Mouse (Mus musculus) kidney, embryonic 16.5 days (tissue): ENCODE measurements at regions not wholly inside any gene's neighbourhood (a gene's known extent, or its start where the extent isn't known, plus 50 kb on each side); places are given as distances from the start of the nearest gene placed in this dataset.
A peak's percentile ranks its signal among the peaks of the same experiment; 100 is the strongest.

Experiments used
- ATAC-seq: fragments of 200-750 bp; cut with Nextera tagmentation; 2 replicates; pipeline ENCODE4 v1.8.0; 2017; ENCODE audit warnings: moderate TSS enrichment; ENCODE audit not compliant: low FRiP score, low TSS enrichment
- H3K27ac ChIP-seq: fragments of 300-500 bp; sonication (generic); 2 replicates; pipeline ENCODE4 v1.5.1; 2014; ENCODE audit warnings: low read length
- H3K27me3 ChIP-seq: fragments of 300-500 bp; sonication (generic); 2 replicates; pipeline ENCODE4 v1.6.1; 2014; ENCODE audit warnings: low read length, control low read depth, mixed read lengths; ENCODE audit not compliant: insufficient read depth
- H3K36me3 ChIP-seq: fragments of 300-500 bp; sonication (generic); 2 replicates; pipeline ENCODE4 v1.6.1; 2014; ENCODE audit warnings: low read length, control low read depth, mixed read lengths; ENCODE audit not compliant: insufficient read depth
- H3K4me1 ChIP-seq: fragments of 300-500 bp; sonication (generic); 2 replicates; pipeline ENCODE4 v1.6.1; 2014; ENCODE audit warnings: low read length, control low read depth, mixed read lengths; ENCODE audit not compliant: insufficient read depth
- H3K4me2 ChIP-seq: fragments of 300-500 bp; sonication (generic); replicated peaks from 2 replicates; pipeline ENCODE4 v1.6.1; 2014; ENCODE audit warnings: low read depth, low read length
- H3K4me3 ChIP-seq: fragments of 300-500 bp; sonication (generic); 2 replicates; pipeline ENCODE4 v1.5.1; 2014; ENCODE audit warnings: mild to moderate bottlenecking, low read length
- H3K9ac ChIP-seq: fragments of 300-500 bp; sonication (generic); replicated peaks from 2 replicates; pipeline ENCODE4 v1.6.1; 2014; ENCODE audit warnings: low read length
- H3K9me3 ChIP-seq: fragments of 300-500 bp; sonication (generic); 2 replicates; pipeline ENCODE4 v1.6.1; 2016; ENCODE audit warnings: low read length, control low read depth
- WGBS: fragments of 180-500 bp; shearing (Covaris S2); extraction: QIAGEN DNeasy Blood & Tissue Kit; methylation state at CpG from one replicate; pipeline ENCODE4 v1.1.7; 2014; 5-methylcytosine and 5-hydroxymethylcytosine counted together

DNA sequence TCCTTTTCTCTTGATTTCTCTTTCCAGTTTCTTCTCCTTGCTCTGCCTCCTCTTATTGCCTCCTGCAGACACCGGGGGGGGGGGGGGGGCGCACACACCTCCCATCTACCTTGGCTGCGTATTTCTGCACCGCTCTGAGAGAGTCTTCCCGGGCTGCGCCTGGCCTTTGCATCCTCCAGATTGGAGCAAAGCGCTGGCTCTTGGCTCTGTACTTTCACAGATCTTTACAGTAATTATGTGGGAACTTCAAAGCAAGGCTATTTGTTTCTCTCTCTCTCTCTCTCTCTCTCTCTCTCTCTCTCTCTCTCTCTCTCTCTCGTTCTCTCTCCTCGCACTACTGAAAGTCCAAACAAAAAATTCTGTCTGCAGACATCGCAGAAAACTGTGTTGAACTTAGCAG is 317.4 kb downstream of the Med13l start:
- Histone ChIP-seq H3K36me3 (no peaks in the 10 kb centered on the region), H3K4me2 (peak overlapping the region; percentile 48), H3K4me3 (no peak overlapping the region), H3K4me1 (peaks cover 23% of the 10 kb centered on the region; the same call in 1 of the 2 replicates), H3K9ac (0 out of 2 replicates have a peak overlapping the region, but pooled peaks have one; percentile 41), H3K9me3 (no peaks in the 10 kb centered on the region), H3K27me3 (peaks cover 55% of the 10 kb centered on the region), H3K27ac (0 out of 2 replicates have a peak overlapping the region, but pooled peaks have one; percentile 56)
- WGBS: 18% methylated on average over 9 of the region's 10 CpGs
- no peak for ATAC-seq

DNA sequence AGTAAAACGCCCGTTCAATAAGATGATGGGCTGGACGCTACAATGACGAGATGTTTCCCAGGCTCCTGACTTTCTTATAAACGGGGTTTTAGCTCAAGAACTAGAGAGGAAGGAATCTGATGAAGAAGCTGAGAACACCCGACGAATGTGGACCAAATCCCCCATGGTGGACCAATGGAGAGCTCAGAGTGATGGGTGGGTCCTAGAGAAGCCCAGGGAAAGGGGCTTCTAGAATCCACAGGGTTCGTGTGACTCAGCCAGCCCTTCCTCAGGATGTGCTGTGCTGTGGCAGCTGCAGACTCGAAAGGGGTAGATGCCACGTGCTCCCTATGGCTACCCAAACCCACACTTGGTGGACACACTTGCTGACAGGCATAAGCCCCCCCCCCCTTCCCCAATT is 318.2 kb downstream of the Med13l start:
- Histone ChIP-seq H3K9me3 (no peaks in the 10 kb centered on the region), H3K4me3 (no peak overlapping the region)
- ATAC-seq: no peak

GRCm38 (mm10) chr5:118879808-118880478 is 319.5 kb downstream of the Med13l start:
- H3K9me3 ChIP-seq: no peaks in the 10 kb centered on the region
- WGBS: 7% methylated on average over 13 of the region's 13 CpGs
- H3K4me2 ChIP-seq: no peak overlapping the region; the same call in 1 of the 2 replicates
- no peaks in the 10 kb centered on the region for H3K36me3 ChIP-seq
- peak overlapping the region; percentile 65; the same call in 1 of the 2 replicates for H3K27ac ChIP-seq
- H3K4me3 ChIP-seq: no peak overlapping the region
- peaks cover 39% of the 10 kb centered on the region for H3K27me3 ChIP-seq
- ATAC-seq: no peak
- H3K4me1 ChIP-seq: peaks cover 20% of the 10 kb centered on the region; the same call in 1 of the 2 replicates
- H3K9ac ChIP-seq: no peak overlapping the region

More for the DNA sequence above, 318.2 kb downstream of the Med13l start:
- Histone ChIP-seq H3K36me3 (no peaks in the 10 kb centered on the region), H3K27me3 (peaks cover 47% of the 10 kb centered on the region), H3K27ac (0 out of 2 replicates have a peak overlapping the region, but pooled peaks have one; percentile 17), H3K9ac (no peak overlapping the region), H3K4me1 (peaks cover 23% of the 10 kb centered on the region; the same call in 1 of the 2 replicates), H3K4me2 (no peak overlapping the region)
- 35% methylated on average over 10 of the region's 10 CpGs for WGBS

DNA sequence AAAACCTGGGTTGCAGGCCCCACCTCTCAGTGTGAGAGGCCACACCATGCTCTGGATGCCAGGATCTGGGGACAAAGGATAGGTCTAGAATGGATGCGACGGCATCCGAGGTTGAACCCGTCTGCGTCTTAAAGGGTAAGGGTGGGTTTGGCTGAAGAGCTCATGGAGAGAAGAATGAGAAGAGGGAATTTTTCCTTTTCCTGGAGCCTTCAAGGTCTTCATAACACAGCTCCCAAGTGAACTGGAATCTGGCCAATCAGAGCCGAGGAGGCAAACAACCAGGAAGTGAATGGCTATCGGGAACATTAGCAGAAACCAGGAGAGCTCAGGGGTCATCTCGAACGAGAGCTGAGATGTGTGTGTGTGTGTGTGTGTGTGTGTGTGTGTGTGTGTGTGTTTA is 320.1 kb downstream of the Med13l start:
- H3K4me2 ChIP-seq: no peak overlapping the region; the same call in 1 of the 2 replicates
- 61% methylated on average over 9 of the region's 9 CpGs for WGBS

DNA sequence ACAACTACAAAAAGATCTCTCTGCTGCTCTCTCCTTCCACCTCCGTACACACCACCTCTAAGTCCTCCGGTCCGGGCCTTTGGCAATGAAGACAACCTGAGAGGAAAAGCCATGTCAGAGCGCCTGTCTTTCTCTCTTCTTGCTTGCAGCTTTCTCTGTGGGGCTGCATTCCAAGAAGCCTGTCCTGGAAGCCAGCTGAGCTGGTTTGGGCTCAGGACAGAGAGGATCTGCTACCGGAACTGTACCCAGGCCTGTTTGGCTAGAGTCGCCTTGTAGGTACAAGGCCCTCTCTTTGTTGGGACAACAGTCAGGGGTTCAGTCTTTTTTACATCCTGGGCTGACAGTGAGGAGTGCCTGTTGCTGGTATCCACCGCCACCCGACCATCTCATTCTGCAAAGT is 321.4 kb downstream of the Med13l start:
- Histone ChIP-seq H3K36me3 (no peaks in the 10 kb centered on the region), H3K9ac (no peak overlapping the region), H3K4me2 (no peak overlapping the region), H3K27me3 (peaks cover 25% of the 10 kb centered on the region), H3K27ac (no peak overlapping the region), H3K4me1 (peaks cover 15% of the 10 kb centered on the region; the same call in 1 of the 2 replicates), H3K9me3 (no peaks in the 10 kb centered on the region), H3K4me3 (no peak overlapping the region)
- ATAC-seq: no peak
- WGBS: 97% methylated on average over 8 of the region's 8 CpGs

More for the DNA sequence above, 320.1 kb downstream of the Med13l start:
- no peak overlapping the region for H3K9ac ChIP-seq
- 0 out of 2 replicates have a peak, but pooled peaks have one; percentile 25 for ATAC-seq
- H3K9me3 ChIP-seq: no peaks in the 10 kb centered on the region
- H3K36me3 ChIP-seq: no peaks in the 10 kb centered on the region
- H3K27ac ChIP-seq: peak overlapping the region; percentile 65; the same call in 1 of the 2 replicates
- H3K4me3 ChIP-seq: no peak overlapping the region
- H3K27me3 ChIP-seq: peaks cover 34% of the 10 kb centered on the region
- H3K4me1 ChIP-seq: peaks cover 17% of the 10 kb centered on the region; the same call in 1 of the 2 replicates

GRCm38 (mm10) chr5:118888131-118888530 is 327.7 kb downstream of the Med13l start:
- no peaks in the 10 kb centered on the region for H3K27me3 ChIP-seq
- H3K4me1 ChIP-seq: no peaks in the 10 kb centered on the region
- WGBS: 84% methylated on average over 11 of the region's 11 CpGs
- H3K9ac ChIP-seq: no peak overlapping the region
- no peak overlapping the region for H3K27ac ChIP-seq
- no peaks in the 10 kb centered on the region for H3K36me3 ChIP-seq
- no peak overlapping the region for H3K4me2 ChIP-seq
- H3K9me3 ChIP-seq: no peaks in the 10 kb centered on the region
- no peak overlapping the region for H3K4me3 ChIP-seq
- ATAC-seq: no peak

- H3K9ac ChIP-seq: no peak overlapping the region
- no peaks in the 10 kb centered on the region for H3K4me1 ChIP-seq
- H3K27me3 ChIP-seq: no peaks in the 10 kb centered on the region
- H3K36me3 ChIP-seq: no peaks in the 10 kb centered on the region
- H3K27ac ChIP-seq: no peak overlapping the region
- H3K4me3 ChIP-seq: no peak overlapping the region
- WGBS: 66% methylated on average over 6 of the region's 6 CpGs
- no peaks in the 10 kb centered on the region for H3K9me3 ChIP-seq
- no peak overlapping the region for H3K4me2 ChIP-seq
- ATAC-seq: no peak
Measured at GRCm38 (mm10) chr5:118891131-118891530, 330.7 kb downstream of the Med13l start.

DNA sequence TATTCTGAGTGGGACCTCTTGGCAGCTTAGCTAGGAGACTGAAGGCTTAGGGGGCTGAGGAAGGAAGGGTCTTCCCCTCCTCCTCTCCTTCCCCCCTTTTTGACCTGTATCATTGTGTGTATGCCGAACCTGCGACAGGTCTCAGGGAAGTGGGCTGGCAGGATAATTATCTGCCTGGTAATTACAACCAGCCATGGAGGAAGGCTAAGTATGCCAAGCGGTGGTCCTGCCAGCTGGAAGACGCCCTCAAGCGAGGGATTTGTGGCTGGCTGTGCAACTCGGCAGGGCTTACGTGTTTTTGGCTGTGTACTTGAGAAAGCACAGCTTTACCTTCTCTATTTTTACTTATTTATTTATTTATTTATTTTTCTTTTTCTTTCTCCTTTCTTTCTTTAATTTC is 347.7 kb downstream of the Med13l start:
- Histone ChIP-seq H3K36me3 (no peaks in the 10 kb centered on the region), H3K9me3 (peaks cover 5% of the 10 kb centered on the region; the same call in 1 of the 2 replicates), H3K4me2 (no peak overlapping the region), H3K4me3 (no peak overlapping the region), H3K9ac (no peak overlapping the region), H3K27ac (no peak overlapping the region), H3K27me3 (no peaks in the 10 kb centered on the region; the same call in 1 of the 2 replicates), H3K4me1 (no peaks in the 10 kb centered on the region)
- WGBS: 58% methylated on average over 7 of the region's 7 CpGs
- no peak for ATAC-seq

DNA sequence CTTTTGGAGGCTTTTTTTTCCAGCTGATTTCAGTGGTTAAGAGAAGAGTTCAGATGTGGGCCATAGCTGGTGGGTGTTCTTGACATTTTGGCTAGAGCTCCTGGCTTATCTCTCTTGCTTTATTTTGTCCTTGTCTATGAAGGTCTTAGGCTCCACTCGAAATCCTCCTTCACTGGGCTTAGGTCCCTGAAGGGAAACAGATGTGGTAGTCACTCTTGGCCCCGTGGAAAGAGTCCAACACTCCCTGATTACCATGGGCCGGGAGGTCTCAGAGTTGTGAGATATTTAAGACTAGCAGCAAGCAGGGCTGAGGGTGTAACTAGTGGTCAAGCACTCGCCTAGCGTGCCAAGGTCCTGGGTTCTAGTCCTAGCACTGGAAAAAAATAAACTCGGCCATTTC is 349.3 kb downstream of the Med13l start:
- ATAC-seq: no peak
- no peak overlapping the region for H3K4me3 ChIP-seq
- no peaks in the 10 kb centered on the region for H3K36me3 ChIP-seq
- H3K4me1 ChIP-seq: no peaks in the 10 kb centered on the region
- 78% methylated on average over 6 of the region's 6 CpGs for WGBS
- no peak overlapping the region for H3K9ac ChIP-seq
- H3K27ac ChIP-seq: no peak overlapping the region
- no peak overlapping the region for H3K4me2 ChIP-seq
- H3K9me3 ChIP-seq: no peaks in the 10 kb centered on the region
- H3K27me3 ChIP-seq: no peaks in the 10 kb centered on the region; the same call in 1 of the 2 replicates

DNA sequence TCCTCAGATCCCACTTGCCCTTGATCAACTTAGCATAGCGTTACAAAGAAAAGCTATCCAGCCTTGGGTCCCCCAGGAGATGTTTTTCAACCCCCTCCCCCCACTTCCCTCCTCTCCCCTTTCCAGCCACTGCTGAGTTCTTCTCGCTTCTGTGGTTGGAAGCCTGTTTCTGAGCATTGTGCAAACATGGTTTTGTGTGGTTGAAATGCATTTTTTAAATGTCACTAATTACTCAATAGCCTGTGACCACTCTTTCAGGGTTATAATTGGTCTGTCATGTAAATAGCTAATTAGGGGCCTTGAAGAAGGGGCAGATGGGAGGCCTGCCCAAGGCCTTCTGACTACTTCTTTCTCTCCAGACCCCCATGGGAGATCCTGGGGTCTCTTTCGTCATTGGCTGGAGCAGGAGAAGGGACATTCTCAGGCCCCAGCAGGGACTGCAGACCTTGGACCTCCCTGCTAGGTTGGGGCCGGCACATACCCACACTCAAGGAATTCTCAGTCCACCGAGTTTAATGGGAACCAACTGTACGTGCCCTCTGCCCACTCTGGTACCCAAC is 353.8 kb downstream of the Med13l start:
- 57% methylated on average over 6 of the region's 6 CpGs for WGBS
- Histone ChIP-seq H3K36me3 (no peaks in the 10 kb centered on the region), H3K27me3 (no peaks in the 10 kb centered on the region)

More for the DNA sequence above, 353.8 kb downstream of the Med13l start:
- Histone ChIP-seq H3K27ac (no peak overlapping the region), H3K9me3 (no peaks in the 10 kb centered on the region), H3K9ac (no peak overlapping the region), H3K4me1 (no peaks in the 10 kb centered on the region), H3K4me3 (no peak overlapping the region), H3K4me2 (no peak overlapping the region)
- no peak; the same call in 1 of the 2 replicates for ATAC-seq
